Mouse (Mus musculus): Measurements from ENCODE around the gene Vps54.

GRCm38 (mm10) chr11:21224041-21224440, 15.0 kb upstream of the Vps54 start:
- no peak for TF ChIP-seq CTCF (IDR thresholded peaks at IDR 0.05; ENCODE audit: borderline replicate concordance, insufficient read depth, low read depth, low read length)
- no peak for TF ChIP-seq POLR2A (IDR thresholded peaks at IDR 0.05; ENCODE audit: borderline replicate concordance, insufficient read depth, low read length)

All from cerebellum, adult 2 months (tissue).